Mouse (Mus musculus) forebrain, embryonic 14.5 days (tissue): ENCODE measurements at regions not wholly inside any gene's neighbourhood (a gene's known extent, or its start where the extent isn't known, plus 50 kb on each side); places are given as distances from the start of the nearest gene placed in this dataset.
A peak's percentile ranks its signal among the peaks of the same experiment; 100 is the strongest.
"Not testable (repeated sequence)": the region's sequence is repeated elsewhere in the genome, so short reads cannot be mapped to it uniquely, and the experiment has no call there.

Experiments used
- ATAC-seq: fragments of 200-750 bp; cut with Nextera tagmentation; 2 replicates; pipeline ENCODE4 v1.8.0; 2017; ENCODE audit warnings: mild to moderate bottlenecking, moderate library complexity
- DNase-seq: peaks from one replicate; pipeline ENCODE4 v3.0.0-alpha.2; 2015; ENCODE audit warnings: low spot score
- H3K27ac ChIP-seq: fragments of 300-500 bp; sonication (generic); 2 replicates; pipeline ENCODE4 v1.5.1; 2014; ENCODE audit warnings: low read depth, mild to moderate bottlenecking, control low read depth, low read length, moderate library complexity
- H3K27me3 ChIP-seq: fragments of 300-500 bp; sonication (generic); replicated peaks from 2 replicates; pipeline ENCODE4 v1.6.1; 2014; ENCODE audit warnings: low read length, control low read depth, mixed read lengths; ENCODE audit not compliant: control insufficient read depth, insufficient read depth
- H3K36me3 ChIP-seq: fragments of 300-500 bp; sonication (generic); 2 replicates; pipeline ENCODE4 v1.6.1; 2014; ENCODE audit warnings: low read length, control low read depth; ENCODE audit not compliant: control insufficient read depth, insufficient read depth
- H3K4me1 ChIP-seq: fragments of 300-500 bp; sonication (generic); 2 replicates; pipeline ENCODE4 v1.6.1; 2014; ENCODE audit warnings: antibody characterized with exemption, low read length, control low read depth; ENCODE audit not compliant: control insufficient read depth, insufficient read depth
- H3K4me2 ChIP-seq: fragments of 300-500 bp; sonication (generic); 2 replicates; pipeline ENCODE4 v1.6.1; 2014; ENCODE audit warnings: mild to moderate bottlenecking, control low read depth, low read length
- H3K4me3 ChIP-seq: fragments of 300-500 bp; sonication (generic); 2 replicates; pipeline ENCODE4 v1.5.1; 2014; ENCODE audit warnings: low read depth, low read length, control low read depth
- H3K9ac ChIP-seq: fragments of 300-500 bp; sonication (generic); 2 replicates; pipeline ENCODE4 v1.6.1; 2014; ENCODE audit warnings: mild to moderate bottlenecking, low read length, control low read depth, moderate library complexity
- H3K9me3 ChIP-seq: fragments of 300-500 bp; sonication (generic); replicated peaks from 2 replicates; pipeline ENCODE4 v1.6.1; 2016; ENCODE audit warnings: low read length, control low read depth, mixed read lengths; ENCODE audit not compliant: control insufficient read depth
- WGBS: fragments of 180-500 bp; shearing (Covaris S2); extraction: QIAGEN DNeasy Blood & Tissue Kit; methylation state at CpG from one replicate; pipeline ENCODE4 v1.1.7; 2014; 5-methylcytosine and 5-hydroxymethylcytosine counted together

- H3K36me3 ChIP-seq, H3K9me3 ChIP-seq, DNase-seq, H3K27ac ChIP-seq, H3K27me3 ChIP-seq, H3K4me3 ChIP-seq, H3K9ac ChIP-seq, H3K4me1 ChIP-seq, H3K4me2 ChIP-seq: not testable (repeated sequence)
- WGBS = 78% methylated on average over 9 of the region's 18 CpGs
- ATAC-seq = peak; percentile 29; the same call in 1 of the 2 replicates
These were observed 339.8 kb upstream of the Glra2 start for GRCm38 (mm10) chrX:165667020-165667419.

DNA sequence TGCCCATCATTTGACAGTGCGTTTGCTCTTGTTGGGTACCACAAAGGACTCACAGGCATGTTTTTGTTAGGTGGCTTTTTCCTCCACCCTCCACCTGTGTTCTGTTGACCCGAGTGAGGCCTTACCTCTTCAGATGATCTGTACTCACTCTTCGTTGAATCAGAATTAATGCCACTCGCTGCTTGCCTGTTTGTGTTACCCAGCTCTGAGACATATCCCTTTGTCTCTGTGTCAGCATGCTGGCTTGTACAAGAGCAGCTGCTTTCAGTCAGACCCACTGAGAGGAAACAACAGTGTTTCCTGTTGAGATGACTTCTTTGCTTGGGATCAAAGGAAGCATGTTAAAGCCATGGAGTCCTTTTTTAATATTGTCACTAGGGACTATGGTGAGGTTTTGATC, 304.0 kb upstream of the Glra2 start:
- Histone ChIP-seq H3K27me3 (no peaks in the 10 kb centered on the region), H3K36me3 (no peaks in the 10 kb centered on the region), H3K9me3 (no peaks in the 10 kb centered on the region), H3K9ac (no peak overlapping the region), H3K4me3 (no peak overlapping the region), H3K4me1 (no peaks in the 10 kb centered on the region), H3K27ac (no peak overlapping the region), H3K4me2 (no peak overlapping the region)
- DNase-seq (peak; percentile 32), ATAC-seq (peak; percentile 48)
- 44% methylated on average over 4 of the region's 4 CpGs for WGBS

- no peak for DNase-seq
These were observed 288.9 kb upstream of the Glra2 start for GRCm38 (mm10) chrX:165616078-165616477.

DNA sequence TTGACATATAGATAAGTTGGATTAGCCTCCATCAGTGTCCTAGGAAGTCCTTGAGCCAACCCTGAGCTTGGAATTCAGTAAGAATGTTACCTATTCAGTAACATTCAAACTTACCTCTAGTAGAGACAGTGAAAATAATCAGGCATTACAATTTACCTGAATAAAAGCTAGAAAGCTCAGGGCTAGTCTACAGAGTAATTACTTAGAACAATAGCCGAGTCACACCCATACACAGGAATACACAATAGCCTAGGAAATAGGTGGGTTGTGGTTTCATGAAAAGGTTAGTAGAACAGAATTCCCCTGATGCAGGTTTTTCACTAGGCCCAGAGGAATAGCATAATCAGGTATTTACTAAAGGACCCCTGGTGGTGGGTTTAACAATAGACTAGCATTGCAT, 273.6 kb upstream of the Glra2 start:
- WGBS = 85% methylated on average over 1 of the region's 1 CpGs
- not testable (repeated sequence) for H3K4me1 ChIP-seq, H3K4me2 ChIP-seq, H3K27ac ChIP-seq, H3K27me3 ChIP-seq, DNase-seq, H3K36me3 ChIP-seq, H3K9me3 ChIP-seq, H3K4me3 ChIP-seq, ATAC-seq, H3K9ac ChIP-seq

More at GRCm38 (mm10) chrX:165616078-165616477, 288.9 kb upstream of the Glra2 start:
- Histone ChIP-seq H3K4me3 (no peak overlapping the region), H3K4me2 (no peak overlapping the region), H3K9me3 (no peaks in the 10 kb centered on the region), H3K27ac (no peak overlapping the region), H3K4me1 (no peaks in the 10 kb centered on the region), H3K9ac (no peak overlapping the region), H3K36me3 (no peaks in the 10 kb centered on the region), H3K27me3 (no peaks in the 10 kb centered on the region)
- ATAC-seq = no peak
- WGBS = 81% methylated on average over 1 of the region's 1 CpGs
